Mouse (Mus musculus): Measurements from ENCODE around the gene Cap1.
"Not testable (repeated sequence)": the region's sequence is repeated elsewhere in the genome, so short reads cannot be mapped to it uniquely, and the experiment has no call there.

The Cap1 gene

GRCm38 (mm10) chr4:122837180-122837730, 48.6 kb downstream of the Cap1 start:
- DNase-seq (ENCODE audit: low read depth) = no peak

GRCm38 (mm10) chr4:122836403-122836775, 49.5 kb downstream of the Cap1 start:
- no peak for DNase-seq (ENCODE audit: low read depth)

- peak; percentile 97 for DNase-seq (ENCODE audit: low read depth)
Observed at GRCm38 (mm10) chr4:122835530-122836402, 50.1 kb downstream of the Cap1 start, which contains the start of gene Ppt1. Gene Ppt1, plus strand, starts transcription at chr4:122836242.

- no peak for DNase-seq (ENCODE audit: low read depth)
Observed at GRCm38 (mm10) chr4:122831888-122832287, 54.0 kb downstream of the Cap1 start.

- no peak for DNase-seq (ENCODE audit: low read depth)
Observed at GRCm38 (mm10) chr4:122829339-122829738, 56.5 kb downstream of the Cap1 start.

- DNase-seq (ENCODE audit: low read depth) = no peak
Observed at GRCm38 (mm10) chr4:122827651-122828050, 58.2 kb downstream of the Cap1 start.

- DNase-seq (ENCODE audit: low read depth) = not testable (repeated sequence)
Observed at GRCm38 (mm10) chr4:122820941-122821340, 64.9 kb downstream of the Cap1 start.

GRCm38 (mm10) chr4:122816202-122816601, 69.7 kb downstream of the Cap1 start:
- DNase-seq (ENCODE audit: low read depth) = no peak

GRCm38 (mm10) chr4:122811824-122812223, 74.0 kb downstream of the Cap1 start:
- DNase-seq (ENCODE audit: low read depth) = no peak

GRCm38 (mm10) chr4:122811180-122811579, 74.7 kb downstream of the Cap1 start:
- no peak for DNase-seq (ENCODE audit: low read depth)
